Mouse (Mus musculus) limb, embryonic 13.5 days (tissue): ENCODE data around the gene Mslnl. TPM values are rescaled to one million over a fixed set of nuclear protein-coding genes. Genes with fewer than 3 reads are reported as not detected.

ENCODE experiments used
- ATAC-seq: fragments of 200-750 bp; cut with Nextera tagmentation; 2 replicates; pipeline ENCODE4 v1.8.0; 2017; ENCODE audit warnings: low read depth, moderate number of reproducible peaks, moderate TSS enrichment; ENCODE audit not compliant: low FRiP score
- H3K27ac ChIP-seq: fragments of 300-500 bp; sonication (generic); 2 replicates; pipeline ENCODE4 v1.5.1; 2015; ENCODE audit warnings: inconsistent platforms, mild to moderate bottlenecking, moderate library complexity
- H3K27me3 ChIP-seq: fragments of 300-500 bp; sonication (generic); 2 replicates; pipeline ENCODE4 v1.6.1; 2015; ENCODE audit warnings: mild to moderate bottlenecking, inconsistent platforms
- H3K36me3 ChIP-seq: fragments of 300-500 bp; sonication (generic); 2 replicates; pipeline ENCODE4 v1.6.1; 2015; ENCODE audit warnings: inconsistent platforms, mild to moderate bottlenecking, moderate library complexity
- H3K4me1 ChIP-seq: fragments of 300-500 bp; sonication (generic); 2 replicates; pipeline ENCODE4 v1.6.1; 2015; ENCODE audit warnings: inconsistent platforms
- H3K4me2 ChIP-seq: fragments of 300-500 bp; sonication (generic); replicated peaks from 2 replicates; pipeline ENCODE4 v1.6.1; 2015; ENCODE audit warnings: inconsistent platforms, mild to moderate bottlenecking, moderate library complexity
- H3K4me3 ChIP-seq: fragments of 300-500 bp; sonication (generic); 2 replicates; pipeline ENCODE4 v1.5.1; 2015; ENCODE audit warnings: moderate library complexity, mild to moderate bottlenecking, inconsistent platforms
- H3K9ac ChIP-seq: fragments of 300-500 bp; sonication (generic); 2 replicates; pipeline ENCODE4 v1.6.1; 2015; ENCODE audit warnings: mild to moderate bottlenecking, inconsistent platforms
- H3K9me3 ChIP-seq: fragments of 300-500 bp; sonication (generic); 2 replicates; pipeline ENCODE4 v1.6.1; 2016; ENCODE audit warnings: inconsistent platforms
- WGBS: fragments of 180-500 bp; shearing (Covaris S2); methylation state at CpG from one replicate; pipeline ENCODE4 v1.1.7; 2015; 5-methylcytosine and 5-hydroxymethylcytosine counted together
- polyA plus RNA-seq: library from polyadenylated mRNA; unstranded; fragments of >200 nt; fragmentation: Nextera tagmentation; extraction: Ambion mirVana; gene quantifications from 2 replicates; pipeline ENCODE4 v1.2.1, GENCODE M21; 2015

Mslnl gene
- polyA plus RNA-seq, 1 experiment from 2014 or later: not detected

DNA sequence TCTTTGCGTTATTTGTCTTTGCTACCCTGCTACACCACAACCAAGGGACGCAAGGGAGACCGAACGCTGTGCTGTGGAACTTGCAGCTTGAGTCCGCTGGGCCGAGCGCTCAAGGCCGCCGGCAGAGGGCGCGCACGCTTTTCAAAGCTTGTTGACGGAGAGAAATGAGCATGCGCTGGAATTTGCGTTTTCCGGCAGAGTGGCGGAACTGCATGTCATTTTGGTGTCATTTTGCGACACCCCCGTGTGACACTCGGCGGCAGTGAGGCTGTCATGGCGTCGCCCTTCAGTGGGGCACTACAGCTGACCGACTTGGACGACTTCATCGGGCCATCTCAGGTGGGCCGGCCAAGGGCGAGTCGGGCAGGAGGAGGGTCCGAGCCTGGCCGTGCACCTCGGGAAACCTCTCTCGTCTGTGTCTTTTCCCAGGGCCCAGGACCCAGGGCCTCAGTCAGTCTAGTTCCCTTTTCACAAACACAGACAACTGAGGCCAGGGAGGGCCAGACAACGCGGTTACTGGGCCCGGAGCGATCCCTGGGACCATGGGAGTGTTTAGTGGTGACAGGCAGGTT is 37.8 kb downstream of the Mslnl start, which contains the start of gene Narfl:
Gene Narfl (plus strand): TSS at position 228 of the 572 bp plus-strand sequence.
- peaks cover 9% of the 10 kb centered on the region for H3K4me1 ChIP-seq
- H3K4me3 ChIP-seq: peak within 1 kb of the TSS; percentile 69
- H3K4me2 ChIP-seq: peak within 1 kb of the TSS; percentile 90
- H3K36me3 ChIP-seq: peaks cover 18% of the 10 kb centered on the region
- no peak within 1 kb of the TSS for H3K27ac ChIP-seq
- no peaks in the 10 kb centered on the region for H3K9me3 ChIP-seq
- ATAC-seq: peak; percentile 84
- H3K9ac ChIP-seq: peak within 1 kb of the TSS; percentile 85
- H3K27me3 ChIP-seq: 0 out of 2 replicates have a peak, but pooled peaks cover 3% of the 10 kb centered on the region
- under 1% methylated on average over 37 of the region's 37 CpGs for WGBS

DNA sequence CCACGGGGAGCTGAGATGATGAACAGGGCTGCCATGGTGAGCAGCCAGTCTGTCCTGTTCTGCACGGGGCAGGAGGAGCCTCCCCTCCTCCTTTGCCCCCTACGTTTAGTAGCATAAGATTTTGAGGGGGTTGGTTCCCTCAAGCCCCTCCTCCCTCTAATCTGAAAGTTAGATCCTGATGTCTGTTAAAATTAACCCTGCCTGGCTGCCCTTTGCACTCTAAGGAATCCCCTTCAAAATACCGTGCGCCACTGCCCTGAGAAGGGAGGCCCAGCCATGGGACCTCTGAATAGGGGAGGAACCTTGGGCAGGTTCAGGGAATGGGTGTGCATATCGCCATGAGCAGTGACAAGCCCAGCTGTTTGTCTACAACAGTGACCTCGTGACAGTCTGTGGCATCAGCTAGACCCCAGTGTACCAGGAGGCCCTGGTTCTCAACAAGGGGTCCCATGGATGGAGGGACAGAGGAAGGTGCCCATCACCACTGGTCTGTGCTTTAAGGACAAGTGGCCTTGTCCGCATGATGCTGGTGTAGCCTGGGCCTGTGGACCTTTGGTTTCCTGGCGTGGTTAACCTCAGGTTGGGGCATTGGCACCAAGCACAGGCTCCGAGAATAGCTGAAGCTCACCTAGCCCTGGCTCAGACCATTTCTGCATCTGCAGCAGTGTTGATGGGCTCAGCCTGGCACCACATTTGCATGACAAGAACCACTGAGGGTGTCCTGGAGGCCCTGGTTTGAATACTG is 39.6 kb downstream of the Mslnl start:
- Histone ChIP-seq H3K27me3 (no peaks in the 10 kb centered on the region), H3K27ac (no peak overlapping the region), H3K36me3 (peaks cover 34% of the 10 kb centered on the region), H3K4me1 (peaks cover 9% of the 10 kb centered on the region), H3K4me3 (no peak overlapping the region), H3K9me3 (no peaks in the 10 kb centered on the region), H3K4me2 (no peak overlapping the region), H3K9ac (no peak overlapping the region)
- 81% methylated on average over 10 of the region's 10 CpGs for WGBS
- no peak for ATAC-seq

DNA sequence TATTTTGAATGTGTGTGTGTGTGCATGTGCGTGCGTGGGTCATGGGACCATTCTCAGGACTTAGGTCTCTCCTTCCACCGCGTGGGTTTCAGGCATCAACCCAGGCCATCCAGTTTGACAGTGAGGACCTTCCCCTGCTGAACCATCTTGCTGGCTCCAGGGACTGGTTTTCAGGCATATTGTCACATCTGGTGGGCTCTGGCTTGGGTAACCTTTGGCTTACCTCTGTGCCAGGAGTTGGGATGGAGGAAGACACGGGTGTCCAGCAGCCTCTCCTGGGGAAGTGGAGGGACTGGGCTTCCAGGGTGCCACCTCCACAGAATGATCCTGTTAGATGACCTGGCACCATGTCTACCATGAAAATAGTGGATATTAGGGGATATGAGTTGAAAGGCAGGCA is 42.1 kb downstream of the Mslnl start:
- ATAC-seq: no peak
- 92% methylated on average over 5 of the region's 5 CpGs for WGBS
- Histone ChIP-seq H3K4me1 (peaks cover 9% of the 10 kb centered on the region), H3K27me3 (no peaks in the 10 kb centered on the region), H3K9ac (no peak overlapping the region), H3K36me3 (peaks cover 58% of the 10 kb centered on the region), H3K9me3 (no peaks in the 10 kb centered on the region), H3K27ac (no peak overlapping the region), H3K4me3 (no peak overlapping the region), H3K4me2 (no peak overlapping the region)

DNA sequence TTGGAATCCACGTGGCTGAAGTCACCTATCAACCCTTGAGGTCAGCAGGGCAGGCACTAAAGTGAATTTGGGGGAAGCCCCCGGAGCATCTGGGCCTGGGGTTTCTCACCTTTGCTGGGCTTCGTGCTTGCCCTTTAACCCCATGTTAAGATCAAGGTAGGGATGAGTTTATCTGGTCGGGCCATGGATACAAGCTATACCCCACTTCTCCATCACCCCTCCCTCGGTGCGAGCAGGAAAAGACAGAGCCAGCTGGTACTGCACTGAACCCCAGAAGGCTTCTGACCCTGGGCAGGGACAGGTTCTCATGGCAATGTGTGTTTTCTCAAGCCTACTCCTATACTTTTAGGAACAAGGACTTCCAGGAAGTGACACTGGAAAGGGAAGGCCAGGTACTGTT is 45.5 kb downstream of the Mslnl start:
- WGBS: 74% methylated on average over 6 of the region's 6 CpGs
- Histone ChIP-seq H3K9me3 (no peaks in the 10 kb centered on the region), H3K27me3 (no peaks in the 10 kb centered on the region), H3K4me1 (peaks cover 18% of the 10 kb centered on the region), H3K36me3 (peaks cover 70% of the 10 kb centered on the region), H3K4me2 (no peak overlapping the region), H3K4me3 (no peak overlapping the region), H3K9ac (no peak overlapping the region), H3K27ac (no peak overlapping the region)
- ATAC-seq: no peak

DNA sequence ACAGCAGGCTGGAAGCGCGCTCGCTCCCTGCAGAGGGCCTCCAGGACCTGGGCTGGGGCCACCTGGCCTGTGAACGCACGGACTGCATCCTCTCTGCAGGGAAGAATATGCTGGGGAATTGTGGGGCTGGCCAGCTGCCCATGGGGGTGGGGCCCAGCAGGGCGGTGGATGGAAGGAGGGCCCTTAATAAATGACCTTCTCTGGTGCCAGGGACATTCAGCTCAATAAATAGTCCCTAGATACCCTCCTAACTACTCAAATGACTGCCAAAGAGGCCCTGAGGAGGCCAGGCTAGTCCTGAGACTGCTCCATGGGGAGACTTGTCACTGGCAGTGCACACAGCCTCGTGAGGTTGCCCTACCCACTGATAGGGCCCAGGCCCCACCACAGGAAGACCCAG is 47.2 kb downstream of the Mslnl start:
- Histone ChIP-seq H3K27me3 (no peaks in the 10 kb centered on the region), H3K36me3 (peaks cover 64% of the 10 kb centered on the region), H3K4me3 (no peak overlapping the region), H3K9ac (peak overlapping the region; percentile 48), H3K4me1 (peaks cover 18% of the 10 kb centered on the region), H3K9me3 (no peaks in the 10 kb centered on the region), H3K27ac (no peak overlapping the region), H3K4me2 (no peak overlapping the region)
- 77% methylated on average over 7 of the region's 7 CpGs for WGBS
- ATAC-seq: no peak

DNA sequence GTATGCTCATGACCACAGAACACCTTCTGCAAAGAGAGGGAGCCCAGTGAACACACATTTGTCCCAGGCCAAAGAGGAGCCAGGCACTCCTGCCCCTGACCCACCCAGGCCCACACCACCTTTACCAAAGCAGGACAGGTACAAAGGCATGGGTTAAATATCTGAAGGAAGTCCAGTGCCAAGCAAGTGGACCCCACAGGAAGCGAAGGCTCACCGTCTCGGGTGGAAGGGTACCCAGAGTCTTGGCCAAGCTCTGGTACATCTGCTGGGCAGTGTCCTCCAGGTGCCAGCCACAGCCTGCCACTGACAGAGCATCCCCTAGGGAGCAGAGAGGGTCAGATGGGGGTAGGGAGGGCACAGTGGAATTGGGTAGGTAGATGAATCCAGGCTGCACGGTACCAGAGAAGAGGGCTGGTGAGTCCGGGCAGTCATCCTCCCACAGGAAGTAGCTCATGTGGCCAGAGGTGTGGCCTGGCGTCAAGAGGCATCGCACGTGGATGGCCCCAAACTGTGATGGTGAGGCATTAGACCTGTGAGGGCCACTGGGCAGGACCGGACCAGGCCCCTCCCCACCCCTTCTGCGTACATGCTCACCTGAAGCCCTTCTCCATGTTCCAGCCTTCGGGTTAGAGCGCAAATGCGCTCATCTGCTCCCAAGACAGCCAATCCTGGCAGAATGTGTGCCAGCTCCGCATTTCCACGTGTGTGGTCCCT is 48.2 kb downstream of the Mslnl start:
- Histone ChIP-seq H3K27me3 (no peaks in the 10 kb centered on the region), H3K9me3 (no peaks in the 10 kb centered on the region), H3K4me1 (peaks cover 18% of the 10 kb centered on the region), H3K4me3 (peak overlapping the region; percentile 73), H3K4me2 (peak overlapping the region; percentile 86), H3K9ac (peak overlapping the region; percentile 90), H3K27ac (no peak overlapping the region), H3K36me3 (peaks cover 64% of the 10 kb centered on the region)
- ATAC-seq: no peak
- 79% methylated on average over 15 of the region's 15 CpGs for WGBS

DNA sequence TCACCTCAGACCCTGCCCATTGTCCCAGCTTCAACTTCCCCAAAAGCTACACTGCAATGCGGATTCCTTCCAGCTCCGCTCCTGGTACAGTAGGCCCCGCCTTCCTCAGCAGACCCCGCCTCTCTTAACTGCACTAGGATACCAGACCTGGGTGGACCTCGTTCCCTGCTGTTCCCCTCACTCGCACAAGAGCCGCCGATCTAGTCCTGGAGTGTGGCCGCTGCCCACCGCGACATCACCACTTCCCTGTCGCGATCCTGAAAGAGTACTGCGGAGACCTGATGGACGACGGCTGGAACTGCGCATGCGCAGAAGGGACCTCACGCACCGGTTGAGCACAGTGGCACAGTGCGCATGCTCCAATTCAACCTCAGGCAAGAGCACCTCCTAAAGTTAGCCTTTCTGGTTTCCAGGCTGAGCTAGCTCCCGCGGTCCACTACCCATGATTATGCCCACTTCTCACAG is 49.5 kb downstream of the Mslnl start, which contains the start of gene Haghl:
Gene Haghl (minus strand): TSS at position 393 of the 465 bp plus-strand sequence.
- no peaks in the 10 kb centered on the region for H3K27me3 ChIP-seq
- peaks cover 18% of the 10 kb centered on the region for H3K4me1 ChIP-seq
- H3K9me3 ChIP-seq: no peaks in the 10 kb centered on the region
- under 1% methylated on average over 23 of the region's 23 CpGs for WGBS
- peak within 1 kb of the TSS; percentile 92 for H3K27ac ChIP-seq
- ATAC-seq: peak; percentile 86
- H3K4me2 ChIP-seq: peak within 1 kb of the TSS; percentile 86
- H3K9ac ChIP-seq: peak within 1 kb of the TSS; percentile 90
- H3K36me3 ChIP-seq: peaks cover 62% of the 10 kb centered on the region
- H3K4me3 ChIP-seq: peak within 1 kb of the TSS; percentile 73

DNA sequence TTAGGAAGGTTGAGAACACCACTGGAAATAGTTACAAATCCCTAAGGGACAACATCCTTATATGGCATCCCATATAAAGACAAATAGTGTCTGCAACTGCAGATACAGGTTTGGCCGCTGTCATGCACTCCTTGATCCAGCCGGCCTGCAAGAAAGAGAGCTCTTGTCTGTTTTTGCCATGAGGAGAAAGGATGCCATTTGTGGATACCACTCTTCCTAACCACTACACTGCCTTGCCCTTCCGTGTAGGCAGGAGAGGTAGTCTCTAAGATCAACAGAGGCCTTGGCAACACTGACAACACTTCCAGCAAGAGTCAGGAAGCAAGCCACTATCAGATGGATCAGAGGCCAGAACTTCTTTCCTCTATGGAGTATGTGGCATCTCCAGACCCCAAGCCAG is 50.4 kb downstream of the Mslnl start, which contains the start of gene Ccdc78:
Gene Ccdc78 (plus strand): TSS at position 301 of the 400 bp plus-strand sequence.
- ATAC-seq: no peak
- peak within 1 kb of the TSS; percentile 92 for H3K27ac ChIP-seq
- H3K4me3 ChIP-seq: peak within 1 kb of the TSS; percentile 73
- H3K9ac ChIP-seq: peak within 1 kb of the TSS; percentile 90
- H3K36me3 ChIP-seq: peaks cover 52% of the 10 kb centered on the region
- H3K4me2 ChIP-seq: peak within 1 kb of the TSS; percentile 86
- no peaks in the 10 kb centered on the region for H3K9me3 ChIP-seq
- 76% methylated on average over 3 of the region's 3 CpGs for WGBS
- H3K4me1 ChIP-seq: peaks cover 27% of the 10 kb centered on the region
- no peaks in the 10 kb centered on the region for H3K27me3 ChIP-seq

DNA sequence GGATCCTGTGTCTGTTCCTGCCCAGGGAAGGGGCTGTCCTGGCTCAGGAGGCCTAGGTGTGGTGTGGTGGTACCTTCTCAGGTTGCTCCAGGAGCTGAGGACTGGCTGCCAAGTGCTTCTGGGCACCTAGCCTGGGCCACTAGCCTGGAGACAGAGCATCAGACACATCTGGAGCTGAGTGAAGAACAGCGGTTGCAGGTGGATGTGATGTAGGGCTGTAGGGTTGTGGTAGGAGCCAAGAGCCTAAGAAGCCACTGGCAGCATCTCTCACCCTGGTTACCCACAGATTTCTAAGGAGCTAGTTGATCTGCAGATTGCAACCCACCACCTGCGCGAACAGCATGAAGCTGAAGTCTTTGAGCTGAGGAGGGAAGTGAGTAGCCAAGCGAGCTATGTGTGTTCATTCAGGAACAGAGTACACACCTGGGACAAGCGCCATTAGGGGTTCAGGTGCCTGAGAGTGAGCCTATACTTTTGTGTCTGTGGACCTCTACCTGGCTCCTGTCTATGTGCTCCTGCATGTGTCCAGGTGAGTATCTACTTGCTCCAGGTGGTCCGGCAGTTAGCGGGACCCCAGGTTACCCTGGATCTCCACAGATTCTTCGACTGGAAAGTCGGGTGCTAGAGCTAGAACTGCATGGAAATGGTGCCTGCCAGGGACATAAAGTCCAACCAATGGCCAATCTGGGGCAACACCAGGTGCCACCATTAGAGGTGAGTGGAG is 51.1 kb downstream of the Mslnl start:
- Histone ChIP-seq H3K36me3 (peaks cover 46% of the 10 kb centered on the region), H3K27me3 (no peaks in the 10 kb centered on the region), H3K4me3 (no peak overlapping the region), H3K9ac (no peak overlapping the region), H3K4me1 (peaks cover 33% of the 10 kb centered on the region), H3K27ac (no peak overlapping the region), H3K4me2 (no peak overlapping the region), H3K9me3 (no peaks in the 10 kb centered on the region)
- WGBS: 90% methylated on average over 9 of the region's 9 CpGs
- ATAC-seq: no peak

DNA sequence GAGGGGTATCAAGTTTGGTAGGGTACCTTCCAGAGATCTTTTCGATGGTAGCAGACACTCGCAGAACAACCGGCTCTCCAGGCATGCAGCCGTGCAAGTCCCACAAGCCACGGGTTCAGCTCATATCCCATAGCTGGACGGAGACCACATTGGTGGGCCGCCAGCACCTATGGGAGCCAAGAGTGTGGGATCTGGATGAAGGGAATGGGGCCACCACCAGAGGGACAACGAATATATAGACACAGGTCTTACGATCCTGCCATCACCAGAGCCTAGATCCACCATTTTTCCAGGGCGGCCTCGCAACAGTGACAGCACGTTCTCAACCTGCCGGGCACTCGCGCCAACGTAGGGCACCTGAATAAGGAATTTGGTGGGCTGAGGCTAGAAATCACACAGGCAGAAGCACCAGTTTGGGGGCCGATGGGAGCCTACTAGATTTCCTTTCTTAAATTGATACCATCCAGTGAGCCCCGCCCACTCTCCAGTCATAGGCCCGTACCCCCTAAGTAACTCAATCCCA is 55.5 kb downstream of the Mslnl start:
- H3K36me3 ChIP-seq: peaks cover 23% of the 10 kb centered on the region
- H3K4me2 ChIP-seq: peak overlapping the region; percentile 92

DNA sequence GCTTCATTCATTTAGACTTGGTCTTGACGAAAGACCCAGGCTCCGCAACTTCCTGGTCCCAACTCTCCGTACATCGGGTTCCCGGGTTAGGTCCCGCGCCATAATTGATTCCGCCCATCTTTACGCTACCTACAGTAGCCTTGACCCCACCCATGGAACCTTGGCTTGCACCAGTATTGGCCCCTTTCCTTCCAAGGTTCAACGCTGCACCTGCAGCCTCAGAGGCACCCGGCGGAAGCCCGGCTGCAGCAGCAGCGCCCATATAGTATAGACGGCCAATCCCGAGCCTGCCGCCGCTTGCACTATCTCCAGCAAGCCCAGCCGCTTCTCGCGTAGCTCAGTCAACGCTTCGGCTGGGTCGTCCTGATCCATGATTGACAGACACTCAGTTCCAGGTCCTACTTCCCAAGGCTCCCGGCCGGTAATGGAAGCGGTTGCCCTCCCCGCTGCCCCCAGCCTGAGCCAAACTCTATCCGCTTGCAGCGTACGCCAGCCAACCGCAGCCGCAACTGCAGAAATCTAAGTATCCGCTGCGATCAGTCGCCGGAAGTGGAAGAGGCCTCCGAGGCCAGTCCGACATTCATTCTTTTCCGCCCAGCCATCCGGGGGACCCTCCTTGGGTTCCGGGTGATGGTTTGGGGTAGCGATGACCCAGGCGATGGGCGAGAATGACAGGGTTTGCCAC is 56.1 kb downstream of the Mslnl start:
- Histone ChIP-seq H3K9ac (peak overlapping the region; percentile 81), H3K27me3 (no peaks in the 10 kb centered on the region), H3K36me3 (peaks cover 23% of the 10 kb centered on the region), H3K4me2 (peak overlapping the region; percentile 92), H3K9me3 (no peaks in the 10 kb centered on the region), H3K4me3 (peak overlapping the region; percentile 87), H3K27ac (peak overlapping the region; percentile 91), H3K4me1 (peaks cover 48% of the 10 kb centered on the region)
- under 1% methylated on average over 45 of the region's 45 CpGs for WGBS
- ATAC-seq: peak; percentile 57

More for the DNA sequence above, 55.5 kb downstream of the Mslnl start:
- peaks cover 47% of the 10 kb centered on the region for H3K4me1 ChIP-seq
- ATAC-seq: 0 out of 2 replicates have a peak, but pooled peaks have one; percentile 2
- H3K4me3 ChIP-seq: peak overlapping the region; percentile 87
- peak overlapping the region; percentile 81 for H3K9ac ChIP-seq
- no peaks in the 10 kb centered on the region for H3K9me3 ChIP-seq
- no peaks in the 10 kb centered on the region for H3K27me3 ChIP-seq
- peak overlapping the region; percentile 91; the same call in 1 of the 2 replicates for H3K27ac ChIP-seq
- WGBS: 27% methylated on average over 19 of the region's 19 CpGs
